Mouse (Mus musculus) fibroblast of lung, adult 2 months (primary cell): ENCODE measurements around the gene Pm20d1.
A peak's percentile ranks its signal among the peaks of the same experiment; 100 is the strongest.

ENCODE experiments used
- DNase-seq: peaks from one replicate; pipeline ENCODE4 v3.0.0-alpha.2; 2011; ENCODE audit warnings: low read depth

Gene Pm20d1

GRCm38 (mm10) chr1:131829279-131829678, 32.1 kb downstream of the Pm20d1 start:
- no peak for DNase-seq

- no peak for DNase-seq
These were observed 33.4 kb downstream of the Pm20d1 start for GRCm38 (mm10) chr1:131830561-131830960.

- no peak for DNase-seq
These were observed 33.9 kb downstream of the Pm20d1 start for GRCm38 (mm10) chr1:131830971-131831641.

- no peak for DNase-seq
These were observed 39.9 kb downstream of the Pm20d1 start for GRCm38 (mm10) chr1:131837035-131837434.

- no peak for DNase-seq
These were observed 41.4 kb downstream of the Pm20d1 start for GRCm38 (mm10) chr1:131838542-131838941.

GRCm38 (mm10) chr1:131839279-131839678, 42.1 kb downstream of the Pm20d1 start:
- DNase-seq: no peak

GRCm38 (mm10) chr1:131842221-131842620, 45.0 kb downstream of the Pm20d1 start:
- DNase-seq: no peak

GRCm38 (mm10) chr1:131843758-131844157, 46.6 kb downstream of the Pm20d1 start:
- no peak for DNase-seq

GRCm38 (mm10) chr1:131844883-131845282, 47.7 kb downstream of the Pm20d1 start:
- DNase-seq: no peak

- DNase-seq: no peak
These were observed 49.1 kb downstream of the Pm20d1 start for GRCm38 (mm10) chr1:131846255-131846654.

- no peak for DNase-seq
These were observed 64.6 kb downstream of the Pm20d1 start for GRCm38 (mm10) chr1:131861811-131862210.

GRCm38 (mm10) chr1:131865596-131865995, 68.4 kb downstream of the Pm20d1 start:
- no peak for DNase-seq

- DNase-seq: no peak
These were observed 69.3 kb downstream of the Pm20d1 start for GRCm38 (mm10) chr1:131866304-131866999.

GRCm38 (mm10) chr1:131867093-131867945, 70.1 kb downstream of the Pm20d1 start, which contains the start of gene Rab29:
TSS of gene Rab29 (plus strand) at chr1:131867224.
- DNase-seq: peak; percentile 92

GRCm38 (mm10) chr1:131867946-131868290, 70.7 kb downstream of the Pm20d1 start:
- DNase-seq: no peak

GRCm38 (mm10) chr1:131869561-131869960, 72.4 kb downstream of the Pm20d1 start:
- no peak for DNase-seq
